Mouse (Mus musculus): ENCODE results near the gene Psmd5. TPM values are rescaled to one million over a fixed set of nuclear protein-coding genes. Genes with fewer than 3 reads are reported as not detected.
"Not testable (repeated sequence)": the region's sequence is repeated elsewhere in the genome, so short reads cannot be mapped to it uniquely, and the experiment has no call there.

Psmd5 gene
- total RNA-seq, 1 experiment from 2014 or later = 32.7 TPM

- not testable (repeated sequence) for ATAC-seq (replicated peaks; ENCODE audit: low read depth, poor library complexity, severe bottlenecking)
These were observed 44.7 kb downstream of the Psmd5 start for GRCm38 (mm10) chr2:34830066-34830465.

GRCm38 (mm10) chr2:34828026-34828425, 46.7 kb downstream of the Psmd5 start:
- 0 out of 2 replicates have a peak, but pooled peaks have one; percentile 24 for ATAC-seq (replicated peaks; ENCODE audit: low read depth, poor library complexity, severe bottlenecking)

DNA sequence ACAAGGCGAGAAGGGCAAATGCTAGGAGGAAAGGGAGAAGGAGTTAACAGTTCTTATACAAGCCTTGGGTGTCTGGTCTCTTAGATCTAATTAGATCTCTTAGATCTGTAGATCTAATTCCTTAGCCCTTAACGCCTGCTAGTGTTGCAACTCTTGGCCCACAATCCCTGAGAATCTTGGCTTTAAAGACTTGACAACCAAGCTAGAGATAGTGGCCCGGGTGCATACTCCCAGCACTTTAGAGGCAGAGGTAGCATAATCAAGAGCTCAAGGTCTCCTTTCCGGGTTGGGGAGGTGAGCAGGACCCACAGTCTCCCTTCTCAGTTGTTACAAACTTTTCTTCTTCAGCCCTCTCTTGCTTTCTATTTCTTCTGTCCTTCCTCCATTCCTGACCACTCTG, 47.2 kb downstream of the Psmd5 start:
- ATAC-seq (replicated peaks; ENCODE audit: low read depth, poor library complexity, severe bottlenecking) = no peak

- ATAC-seq (replicated peaks; ENCODE audit: low read depth, poor library complexity, severe bottlenecking) = peak; percentile 37
These were observed 48.1 kb downstream of the Psmd5 start for GRCm38 (mm10) chr2:34826460-34827231.

DNA sequence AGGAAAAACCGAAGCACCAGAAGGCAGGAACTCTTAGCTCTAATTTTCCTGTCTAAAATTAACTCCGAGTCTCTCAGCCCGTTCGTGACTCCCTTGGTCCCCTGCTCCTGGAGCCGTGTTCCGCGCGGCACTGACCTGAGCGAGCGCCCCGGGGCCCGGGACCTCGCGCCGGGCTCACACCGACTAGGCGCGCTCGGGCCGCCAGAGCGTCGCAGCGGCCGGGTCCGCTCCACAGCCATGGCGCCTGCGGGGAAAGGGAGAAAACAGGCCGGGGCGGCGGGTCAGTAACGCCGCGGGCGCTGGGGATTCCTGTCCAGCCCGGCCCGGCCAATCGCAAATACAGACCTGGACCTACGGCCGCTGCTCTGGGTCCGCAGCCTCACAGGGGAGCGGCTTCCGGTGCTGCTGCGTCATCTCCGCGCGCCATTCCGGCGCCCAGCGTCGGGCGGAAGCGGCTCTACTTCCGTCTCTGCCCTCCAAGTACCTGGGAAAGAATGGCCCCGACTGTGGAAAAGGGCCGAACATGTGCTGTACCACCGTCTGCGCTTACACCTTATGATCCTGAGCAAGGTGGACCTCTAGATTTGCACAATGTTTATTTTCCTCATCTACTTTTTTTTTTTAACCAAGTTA, 48.8 kb downstream of the Psmd5 start, which contains the start of gene Fbxw2:
TSS of gene Fbxw2 (minus strand) at position 485 of the 633 bp plus-strand sequence.
- peak; percentile 98 for ATAC-seq (replicated peaks; ENCODE audit: low read depth, poor library complexity, severe bottlenecking)

GRCm38 (mm10) chr2:34818492-34818891, 56.3 kb downstream of the Psmd5 start:
- no peak for ATAC-seq (replicated peaks; ENCODE audit: low read depth, poor library complexity, severe bottlenecking)

- not testable (repeated sequence) for ATAC-seq (replicated peaks; ENCODE audit: low read depth, poor library complexity, severe bottlenecking)
These were observed 58.9 kb downstream of the Psmd5 start for GRCm38 (mm10) chr2:34815893-34816292.

GRCm38 (mm10) chr2:34812706-34813105, 62.1 kb downstream of the Psmd5 start:
- no peak for ATAC-seq (replicated peaks; ENCODE audit: low read depth, poor library complexity, severe bottlenecking)

- ATAC-seq (replicated peaks; ENCODE audit: low read depth, poor library complexity, severe bottlenecking) = no peak
These were observed 64.0 kb downstream of the Psmd5 start for GRCm38 (mm10) chr2:34810775-34811174.

GRCm38 (mm10) chr2:34809568-34809967, 65.2 kb downstream of the Psmd5 start:
- no peak for ATAC-seq (replicated peaks; ENCODE audit: low read depth, poor library complexity, severe bottlenecking)

GRCm38 (mm10) chr2:34808057-34808456, 66.7 kb downstream of the Psmd5 start:
- ATAC-seq (replicated peaks; ENCODE audit: low read depth, poor library complexity, severe bottlenecking) = no peak

GRCm38 (mm10) chr2:34805364-34805950, 69.3 kb downstream of the Psmd5 start:
- ATAC-seq (replicated peaks; ENCODE audit: low read depth, poor library complexity, severe bottlenecking) = no peak

DNA sequence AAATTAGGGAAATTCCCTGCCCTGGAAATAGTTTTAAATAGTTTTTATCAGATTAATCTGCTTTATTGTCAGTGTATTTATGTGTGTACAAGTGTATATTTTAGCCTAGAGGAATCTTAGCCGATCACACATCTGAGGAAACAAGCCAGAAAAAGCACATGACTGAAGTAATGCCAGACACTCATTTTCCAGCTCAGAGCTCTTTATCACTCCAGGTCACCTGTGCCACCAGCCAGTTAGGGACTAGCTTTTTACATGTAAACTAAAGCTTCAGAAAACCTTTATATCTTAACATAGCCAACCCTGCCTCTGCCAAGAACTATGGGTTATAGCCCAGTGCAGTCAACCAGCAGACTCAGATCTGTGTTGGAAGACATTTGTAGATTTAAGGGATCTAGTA, 70.0 kb downstream of the Psmd5 start:
- no peak for ATAC-seq (replicated peaks; ENCODE audit: low read depth, poor library complexity, severe bottlenecking)

DNA sequence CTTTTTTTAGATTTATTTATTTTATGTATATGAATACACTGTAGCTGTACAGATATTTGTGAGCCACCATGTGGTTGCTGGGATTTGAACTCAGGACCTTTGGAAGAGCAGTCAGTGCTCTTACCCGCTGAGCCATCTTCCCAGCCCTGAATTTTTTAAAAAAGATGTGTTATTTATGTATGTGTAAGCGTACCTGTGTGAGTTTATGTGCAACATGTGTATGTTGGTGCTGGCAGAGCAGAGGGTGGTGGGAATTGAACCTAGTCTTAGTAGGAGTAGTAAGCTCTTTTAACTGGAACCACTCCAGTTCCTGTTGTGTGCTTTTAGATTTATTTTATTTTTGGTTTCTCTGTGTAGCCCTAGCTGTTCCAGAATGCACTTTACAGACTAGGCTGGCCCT, 70.6 kb downstream of the Psmd5 start:
- no peak for ATAC-seq (replicated peaks; ENCODE audit: low read depth, poor library complexity, severe bottlenecking)

GRCm38 (mm10) chr2:34803746-34804145, 71.0 kb downstream of the Psmd5 start:
- ATAC-seq (replicated peaks; ENCODE audit: low read depth, poor library complexity, severe bottlenecking) = no peak

DNA sequence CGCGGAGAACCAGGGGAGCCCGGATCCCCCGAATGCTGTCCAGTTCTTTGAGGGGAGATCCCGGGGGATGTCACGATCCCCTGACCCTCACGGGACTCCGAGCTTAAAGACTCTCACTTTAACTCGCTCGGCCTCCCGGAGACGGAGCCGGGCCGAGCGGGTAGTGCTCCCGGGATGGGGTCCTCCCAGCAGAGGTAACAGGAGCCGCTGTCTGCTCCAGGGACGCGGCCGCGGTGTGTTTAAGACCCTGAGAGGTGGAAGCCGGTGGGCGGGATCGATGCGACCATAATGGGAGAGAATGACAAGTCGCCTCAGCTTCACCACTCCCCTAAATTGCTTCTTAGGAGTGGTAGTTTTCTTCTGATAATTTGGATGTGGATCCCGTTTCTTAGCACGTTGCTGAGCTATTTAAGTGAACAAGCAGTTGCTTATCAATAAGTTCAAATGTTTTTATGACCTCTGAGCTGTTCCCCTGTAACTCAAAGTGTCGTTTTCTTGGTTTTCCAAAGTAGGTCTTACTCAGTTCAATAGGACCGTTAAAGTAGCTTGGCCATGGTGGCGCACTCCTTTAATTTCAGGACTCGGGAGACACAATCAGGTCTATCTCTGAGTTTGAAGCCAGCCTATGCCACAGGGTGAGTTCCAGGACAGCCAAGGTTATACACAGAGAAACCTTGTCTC, 72.1 kb downstream of the Psmd5 start:
- ATAC-seq (replicated peaks; ENCODE audit: low read depth, poor library complexity, severe bottlenecking) = peak; percentile 47

GRCm38 (mm10) chr2:34801516-34802482, 73.0 kb downstream of the Psmd5 start:
- ATAC-seq (replicated peaks; ENCODE audit: low read depth, poor library complexity, severe bottlenecking) = peak; percentile 80

- no peak for ATAC-seq (replicated peaks; ENCODE audit: low read depth, poor library complexity, severe bottlenecking)
These were observed 74.4 kb downstream of the Psmd5 start for GRCm38 (mm10) chr2:34800371-34800770.
